Mouse (Mus musculus) right cerebral cortex, postnatal 10 days (tissue): ENCODE measurements around the gene Slc8b1.
A peak's percentile ranks its signal among the peaks of the same experiment; 100 is the strongest.
"Not testable (repeated sequence)": the region's sequence is repeated elsewhere in the genome, so short reads cannot be mapped to it uniquely, and the experiment has no call there.

Source experiments
- DNase-seq, 2 experiments: peaks; one replicate each; pipeline ENCODE4 v3.0.0; 2021; ENCODE audit warnings: low spot score in 2 of 2

Gene Slc8b1

DNA sequence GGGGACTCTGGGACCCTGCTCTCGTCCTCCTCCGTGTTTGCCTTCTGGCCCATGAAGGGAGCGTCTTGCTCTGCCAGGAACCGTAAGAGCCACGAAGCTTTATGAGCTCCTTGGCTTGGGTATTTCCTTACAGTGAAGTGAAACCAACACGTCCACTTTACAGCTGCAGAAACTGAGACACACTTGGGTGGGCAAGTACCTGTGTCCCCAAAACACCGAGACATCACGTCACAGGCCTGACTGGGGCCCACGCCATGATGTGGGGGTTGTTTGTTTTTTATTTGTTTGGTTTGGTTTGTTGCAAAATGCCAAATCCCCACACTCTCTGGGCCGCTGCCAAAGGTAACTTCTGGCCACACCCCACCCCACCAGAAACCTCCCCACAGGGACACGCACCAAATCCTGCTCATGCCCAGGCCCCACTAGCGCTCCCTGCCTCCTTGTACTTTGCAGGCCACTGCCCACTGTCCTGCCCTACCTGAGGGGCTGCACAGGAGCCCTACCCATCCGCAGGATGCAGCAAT, 15.2 kb upstream of the Slc8b1 start:
- no peak for DNase-seq

DNA sequence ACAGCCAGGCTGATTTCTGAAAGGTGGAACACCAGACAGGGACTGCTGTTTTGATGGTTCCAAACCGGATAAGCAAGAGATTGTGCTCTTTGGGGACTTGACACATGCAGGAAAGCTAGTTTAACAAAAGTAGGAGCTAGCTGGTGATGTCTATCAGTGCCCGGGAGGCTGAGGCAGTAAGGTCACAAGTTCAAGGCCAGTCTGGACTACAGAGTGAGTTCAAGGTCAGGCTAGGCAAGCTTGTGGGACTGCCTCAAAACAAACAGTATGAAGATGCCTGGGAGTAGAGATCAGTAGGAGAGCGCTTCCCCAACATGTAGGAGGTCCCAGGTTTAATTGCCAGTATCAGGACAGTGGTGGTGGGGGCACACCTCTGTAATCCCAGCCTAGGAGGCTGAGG, 13.9 kb upstream of the Slc8b1 start:
- no peak for DNase-seq

DNA sequence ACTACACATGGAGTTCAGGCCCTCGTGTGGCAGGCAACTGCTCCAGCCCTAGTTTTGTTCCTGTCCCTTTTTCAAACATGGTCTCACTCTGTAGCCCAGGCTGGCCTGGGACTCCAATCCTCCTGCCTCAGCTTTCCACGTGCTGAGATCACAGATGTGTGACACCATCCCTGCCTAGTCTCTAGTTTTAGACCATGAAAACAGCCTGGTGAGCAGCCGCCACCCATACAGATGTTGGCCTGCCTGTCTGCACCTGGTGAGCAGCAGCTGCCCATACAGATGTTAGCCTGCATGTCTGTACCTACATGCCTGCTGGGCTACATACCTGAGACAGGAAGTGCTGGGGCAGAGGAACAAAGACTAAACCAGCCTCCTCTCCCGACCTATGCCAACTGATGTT, 11.8 kb upstream of the Slc8b1 start:
- DNase-seq, result no peak

DNA sequence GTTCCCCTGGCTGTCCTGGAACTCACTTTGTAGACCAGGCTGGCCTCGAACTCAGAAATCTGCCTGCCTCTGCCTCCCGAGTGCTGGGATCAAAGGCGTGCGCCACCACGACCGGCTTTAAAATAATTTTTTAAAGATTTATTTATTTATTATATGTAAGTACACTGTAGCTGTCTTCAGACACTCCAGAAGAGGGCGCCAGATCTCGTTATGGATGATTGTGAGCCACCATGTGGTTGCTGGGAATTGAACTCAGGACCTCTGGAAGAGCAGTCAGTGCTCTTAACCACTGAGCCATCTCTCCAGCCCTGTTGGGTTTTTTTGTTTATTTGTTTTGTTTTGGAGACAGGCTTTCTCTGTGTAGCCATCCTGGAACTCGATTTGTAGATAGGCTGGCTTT, 10.4 kb upstream of the Slc8b1 start:
- not testable (repeated sequence) for DNase-seq

DNA sequence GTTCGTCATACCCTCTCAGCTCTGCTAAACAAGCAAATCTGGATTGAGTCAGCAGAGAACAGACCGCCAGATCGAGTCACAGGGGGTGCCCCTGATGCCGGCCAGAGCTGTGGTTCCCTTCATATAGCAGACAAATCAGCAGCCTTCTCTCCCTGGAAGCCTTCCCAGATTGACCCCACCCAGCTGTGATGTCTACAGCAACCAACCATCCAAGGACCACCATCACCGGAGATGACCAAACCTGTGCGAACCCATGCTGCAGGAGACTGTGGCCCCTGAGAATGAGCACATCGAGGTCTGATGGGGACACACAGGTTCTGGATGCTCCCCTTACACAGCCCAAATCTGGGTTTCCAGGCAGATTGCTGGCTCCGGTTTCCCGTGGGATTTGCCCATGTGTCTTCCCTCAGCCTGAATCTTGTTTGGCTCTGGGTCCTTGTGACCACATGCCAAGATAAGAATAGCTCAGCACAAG, 8.8 kb upstream of the Slc8b1 start:
- peak; percentile 76 to 84 for DNase-seq

DNA sequence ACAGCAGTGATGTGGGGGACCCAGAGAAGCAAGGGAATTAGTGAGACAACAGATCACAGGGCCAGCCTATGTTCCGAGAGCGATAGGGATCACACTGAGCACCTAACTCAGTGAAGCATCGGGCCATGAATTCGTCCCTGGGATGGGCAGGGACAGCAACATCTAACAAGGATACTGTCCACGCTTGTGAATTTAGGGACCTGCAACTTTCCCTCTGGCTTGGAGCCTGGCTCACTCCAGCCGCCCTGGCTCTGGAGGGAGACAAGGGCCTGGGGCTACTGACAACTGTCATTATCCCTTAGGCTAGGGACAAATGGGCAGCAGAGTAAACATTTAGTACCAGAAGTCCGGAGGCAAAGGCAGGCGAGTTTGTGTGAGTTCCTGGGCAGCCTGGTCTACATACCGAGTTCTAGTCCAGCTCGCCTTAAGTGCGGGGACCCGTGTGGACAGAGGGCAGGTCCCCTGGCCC, 8.3 kb upstream of the Slc8b1 start:
- DNase-seq, result no peak

DNA sequence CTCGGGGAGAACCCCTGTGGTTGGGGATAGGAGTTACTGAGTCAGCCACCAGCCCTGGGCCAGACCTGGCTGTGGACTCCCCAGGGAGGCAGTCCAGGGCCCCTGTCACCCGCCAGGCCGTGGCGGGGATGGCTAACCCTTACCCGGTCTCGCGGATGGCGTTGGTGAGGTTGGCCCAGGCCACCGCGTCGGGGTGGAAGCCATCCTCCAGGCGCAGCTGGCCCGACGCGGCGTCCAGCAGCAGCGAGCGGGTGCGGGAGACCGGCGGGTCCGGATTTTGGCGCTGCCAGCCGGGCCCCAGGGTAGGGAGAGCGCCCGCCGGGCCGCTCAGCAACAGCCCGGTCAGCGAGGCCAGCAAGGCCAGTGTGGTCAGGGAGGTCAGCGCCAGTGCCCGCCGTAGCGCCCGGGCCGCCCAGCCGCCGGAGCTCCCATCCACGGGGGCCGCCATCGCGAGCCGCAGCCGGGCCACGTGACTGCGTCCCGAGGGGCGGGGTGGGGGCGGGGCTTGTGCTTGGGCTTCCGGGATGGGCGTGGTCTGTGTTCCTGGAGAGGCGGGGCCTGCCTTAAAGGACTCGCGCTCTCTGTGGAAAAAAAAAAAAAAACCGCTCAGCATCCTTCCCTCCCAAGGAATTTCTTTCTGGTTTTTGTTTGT, 7.7 kb upstream of the Slc8b1 start, which contains the start of gene Plbd2:
Plbd2 (minus strand) TSS at position 482 of the 652 bp plus-strand sequence.
- DNase-seq, result peak; percentile 89 to 90

DNA sequence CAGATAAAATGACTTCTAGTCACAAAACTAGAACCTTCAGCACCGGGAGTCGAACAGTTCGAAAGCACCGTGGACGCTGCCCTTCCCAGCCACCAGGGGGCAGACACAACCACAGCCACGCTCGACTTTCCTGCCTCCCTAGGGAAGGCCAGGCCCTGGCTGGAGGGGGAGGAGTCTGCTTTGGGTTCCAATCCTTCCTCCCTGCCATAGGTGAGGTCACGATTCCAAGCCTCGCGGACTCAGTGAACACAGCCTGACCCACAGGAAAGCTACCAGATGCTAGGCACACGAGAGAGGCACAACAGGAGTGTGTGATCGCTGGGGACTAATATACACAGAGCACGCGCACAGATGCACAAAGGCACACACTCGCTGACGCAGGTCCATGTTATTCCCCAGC, 5.6 kb upstream of the Slc8b1 start:
- peak in 1 of 2 experiments; percentile 77 for DNase-seq

DNA sequence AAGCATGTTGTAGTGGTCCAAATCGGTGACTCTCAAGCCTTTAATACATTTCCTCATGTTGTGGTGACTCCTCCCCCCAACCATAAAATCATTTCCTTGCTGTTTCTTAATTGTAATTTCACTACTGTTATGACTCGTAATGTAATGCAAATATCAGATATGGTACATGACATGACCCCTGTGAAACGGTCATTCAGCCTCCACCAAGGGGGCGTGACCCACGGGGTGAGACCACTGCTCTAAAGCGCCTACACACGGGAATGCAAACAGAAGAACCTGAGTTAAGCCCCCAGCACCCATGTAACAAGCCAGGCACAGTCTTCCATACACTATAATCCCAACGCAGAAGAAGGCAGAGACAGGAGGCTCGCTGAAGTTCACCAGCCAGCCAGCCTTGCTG, 5.2 kb upstream of the Slc8b1 start:
- DNase-seq, result no peak

DNA sequence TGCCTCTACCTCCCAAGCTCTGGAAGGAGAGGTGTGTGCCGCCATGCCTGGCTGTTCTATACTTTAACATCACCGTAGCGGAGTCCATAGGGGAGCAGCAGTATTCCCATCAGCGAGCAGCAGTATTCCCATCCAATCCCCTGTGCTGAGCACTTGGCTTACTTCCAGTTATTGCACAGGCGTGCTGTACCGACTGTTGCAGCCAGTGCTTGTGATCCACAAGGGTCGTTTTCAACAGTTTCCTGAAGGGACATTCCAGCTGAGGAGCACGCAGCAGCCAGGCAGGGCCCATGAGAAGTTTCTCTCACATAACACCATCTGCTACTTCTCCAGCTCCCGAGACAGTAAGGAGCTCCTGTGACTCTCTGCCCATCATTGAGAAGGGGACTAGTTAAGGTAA, 4.5 kb upstream of the Slc8b1 start:
- no peak for DNase-seq

DNA sequence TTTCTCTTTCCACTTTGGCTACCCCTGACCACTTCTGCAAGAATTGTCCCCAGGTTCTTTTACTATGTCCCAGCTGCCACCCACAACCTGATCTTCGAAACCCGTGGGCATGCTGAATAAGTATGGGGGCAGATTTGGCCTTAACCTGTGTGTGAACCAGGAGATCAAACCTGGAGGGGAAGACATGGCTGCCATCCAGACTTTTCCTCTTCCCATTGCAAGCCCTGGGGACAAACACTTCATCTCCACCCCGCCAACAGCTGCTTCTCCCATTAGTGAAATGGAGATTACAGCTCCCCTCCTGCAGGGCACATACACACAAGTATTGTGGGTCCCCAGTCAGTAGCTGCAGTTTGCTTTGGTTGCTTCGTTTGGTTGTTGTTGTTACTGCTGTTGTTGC, 3.7 kb upstream of the Slc8b1 start:
- DNase-seq, result no peak

DNA sequence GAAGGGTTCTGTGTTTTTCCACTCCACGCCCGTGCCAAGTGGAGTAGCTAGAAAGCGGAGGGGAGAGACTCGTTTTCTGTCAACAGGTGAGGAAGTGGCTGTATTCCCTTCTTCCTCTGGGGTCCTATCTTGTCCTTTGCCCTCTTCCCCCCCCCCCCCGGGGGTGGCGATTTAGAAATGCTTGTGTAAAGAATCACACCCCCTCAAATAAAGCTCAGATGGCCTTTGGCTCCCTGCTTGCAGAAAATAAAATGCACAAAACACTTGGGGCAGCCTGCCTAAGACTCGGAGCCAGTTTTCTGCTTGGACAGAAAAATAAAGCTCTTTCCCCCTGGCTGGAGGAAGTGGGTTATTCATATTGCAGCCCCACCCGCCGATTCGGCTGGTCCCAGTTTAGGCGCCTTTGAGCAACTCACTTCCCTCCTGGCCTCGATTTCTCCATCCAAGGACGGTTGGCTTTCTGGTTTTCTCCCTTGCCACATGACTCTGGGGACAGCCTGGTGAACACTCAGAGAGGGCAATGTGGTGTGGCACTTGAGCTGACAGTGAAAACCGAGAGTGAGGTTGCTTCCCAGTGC, 764 bp downstream of the Slc8b1 start:
- DNase-seq, result no peak

DNA sequence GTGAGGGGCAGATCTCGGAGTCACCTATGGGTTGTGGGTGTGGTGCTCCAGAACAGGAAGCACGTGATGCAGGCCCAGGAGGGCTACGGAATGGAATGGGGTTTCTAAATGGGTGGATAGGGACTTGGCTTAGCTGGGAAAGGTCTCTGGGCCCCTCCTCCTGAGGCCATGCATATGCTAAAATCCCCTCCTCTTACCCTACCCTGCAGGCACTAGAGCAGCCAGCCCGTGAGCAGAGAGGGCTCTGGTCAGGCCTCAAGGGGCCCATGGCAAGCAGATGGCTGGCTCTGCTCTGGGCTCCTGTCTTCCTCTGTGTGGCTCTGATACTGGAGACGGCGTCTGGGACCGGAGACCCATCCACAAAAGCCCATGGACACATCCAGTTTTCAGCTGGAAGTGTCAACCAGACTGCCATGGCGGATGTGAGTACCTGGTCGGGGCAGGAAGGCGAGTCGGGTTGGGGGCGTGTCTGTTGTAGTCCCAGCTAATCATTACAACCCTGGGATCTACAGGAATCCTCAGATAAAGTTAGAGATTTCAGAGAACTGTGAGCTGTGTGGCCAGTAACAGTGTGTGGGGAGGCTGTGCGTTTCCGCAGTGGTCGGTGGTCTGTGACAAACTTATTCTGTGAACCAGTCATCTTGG, 2.1 kb downstream of the Slc8b1 start:
- DNase-seq, result no peak

DNA sequence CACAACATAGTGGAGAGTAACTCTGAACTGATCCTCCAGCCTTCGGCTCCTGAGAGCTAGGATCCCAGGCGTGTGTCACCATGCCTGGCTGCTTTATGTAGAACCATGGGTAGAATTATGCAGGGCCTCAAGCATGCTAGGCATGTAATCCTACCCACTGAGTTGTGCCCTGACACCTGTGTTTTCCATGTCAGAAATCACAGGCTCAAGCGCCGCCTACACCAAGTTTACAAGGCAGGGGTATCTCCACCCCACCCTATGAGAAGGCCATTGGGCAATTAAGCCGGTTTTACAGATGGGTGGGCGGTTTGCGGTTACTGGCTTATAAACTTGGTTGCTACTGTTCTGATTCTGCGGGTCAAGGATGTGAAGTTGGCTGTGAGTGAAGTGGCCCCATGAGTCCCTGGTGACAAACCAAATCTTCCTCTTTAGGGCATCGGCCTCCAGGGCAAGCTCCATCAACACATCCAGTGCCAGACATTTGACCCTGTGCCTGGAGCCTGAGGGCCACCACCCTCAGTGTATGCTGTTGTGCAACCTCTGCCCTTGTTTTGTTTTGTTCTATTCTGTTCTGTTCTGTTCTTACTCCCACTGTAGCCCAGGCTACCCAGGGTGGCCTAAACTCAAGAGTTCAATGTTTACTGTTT, 3.2 kb downstream of the Slc8b1 start:
- DNase-seq, result no peak

DNA sequence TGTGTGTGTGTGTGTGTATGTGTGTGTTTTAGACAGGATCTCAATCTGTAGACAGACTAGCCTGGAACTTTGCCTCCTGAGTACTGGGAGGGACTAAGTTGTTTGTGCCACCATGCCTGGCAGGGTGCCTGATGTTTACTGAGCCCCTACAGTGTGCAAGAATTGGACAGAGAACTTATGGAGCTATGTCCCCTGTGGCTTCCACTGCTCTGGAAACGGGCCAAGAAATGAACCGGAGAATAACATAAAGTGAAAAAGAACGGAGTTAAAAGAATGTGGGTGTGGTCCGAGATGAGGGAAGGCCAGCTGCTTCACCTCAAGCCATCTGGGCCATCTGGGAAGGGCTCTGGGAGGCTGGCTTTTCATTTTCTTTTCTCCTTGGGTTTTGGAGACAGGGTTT, 3.8 kb downstream of the Slc8b1 start:
- DNase-seq, result peak in 1 of 2 experiments; percentile 42

DNA sequence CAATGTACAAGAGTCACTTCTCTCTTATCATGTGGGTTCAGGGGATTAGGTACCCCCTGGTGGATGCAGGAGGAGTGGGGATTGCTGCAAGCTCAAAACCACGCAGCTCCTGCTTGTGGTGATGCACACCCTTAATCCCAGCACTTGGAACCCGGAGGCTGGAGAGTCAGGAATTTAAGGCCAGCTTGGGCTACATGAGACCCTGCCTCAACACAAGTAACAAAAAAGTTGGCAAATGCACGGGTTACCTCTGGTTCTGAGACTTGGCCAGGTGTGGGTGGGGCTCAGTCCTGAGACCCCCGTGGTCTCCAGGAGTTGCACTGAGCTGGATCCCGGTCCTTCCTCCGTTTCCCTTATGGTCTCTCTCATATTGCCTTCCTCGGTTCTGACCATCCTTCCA, 4.5 kb downstream of the Slc8b1 start:
- no peak for DNase-seq

DNA sequence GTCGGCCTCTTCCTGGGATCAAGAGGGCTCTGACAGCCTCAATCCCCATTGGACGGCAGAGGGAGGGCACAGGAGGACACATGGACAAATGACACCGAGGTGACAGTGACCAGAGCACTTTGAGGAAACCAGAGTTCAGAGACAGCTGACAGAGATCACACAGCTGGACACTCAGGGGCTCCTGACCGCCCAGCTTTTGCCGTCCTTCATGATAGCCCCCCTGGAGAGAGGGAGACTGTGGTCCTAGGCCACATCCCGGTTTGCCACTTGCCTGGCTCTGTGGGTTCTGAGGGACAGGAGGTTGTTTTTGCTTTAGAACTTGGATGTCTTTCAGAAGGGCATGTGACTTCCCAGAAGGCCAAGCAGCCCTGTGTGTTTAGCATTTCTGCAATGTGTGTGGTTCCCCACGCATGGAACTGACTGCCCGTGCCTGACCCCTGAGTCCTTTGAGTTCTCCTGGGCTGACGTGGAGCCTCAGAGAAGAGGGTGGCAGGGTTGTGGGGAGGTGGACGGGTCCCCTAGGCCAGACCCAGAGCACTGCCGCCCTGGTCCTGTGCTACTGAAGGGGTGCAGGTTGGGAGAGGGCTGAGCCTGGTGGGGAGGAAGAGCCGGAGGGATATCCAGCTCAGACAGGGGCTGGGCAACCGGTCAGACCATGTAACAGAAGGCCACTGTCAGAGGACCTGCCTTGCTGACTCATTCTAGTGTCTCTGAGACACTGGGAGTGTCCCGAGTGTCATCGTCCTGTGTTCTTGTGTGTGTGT, 5.4 kb downstream of the Slc8b1 start:
- DNase-seq, result no peak

DNA sequence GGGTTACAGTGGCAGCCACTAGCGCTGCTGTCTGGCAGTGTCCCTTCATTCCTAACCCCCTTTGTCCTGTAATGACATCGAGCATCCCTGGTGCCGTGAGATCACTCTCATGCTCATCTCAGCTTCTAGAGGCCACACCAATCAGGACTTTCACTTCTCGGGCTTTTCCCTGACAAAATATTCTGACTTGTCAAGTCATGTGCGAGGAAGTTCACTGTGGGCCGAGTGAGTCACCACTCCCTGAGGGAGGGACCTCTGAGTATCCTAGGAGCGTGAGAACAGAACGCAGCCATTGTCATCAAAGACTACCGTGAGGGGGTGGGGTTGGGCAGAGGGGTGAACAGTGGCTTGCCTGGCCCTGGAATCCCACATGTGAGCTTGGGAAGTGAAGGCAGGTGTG, 6.6 kb downstream of the Slc8b1 start:
- DNase-seq, result no peak

DNA sequence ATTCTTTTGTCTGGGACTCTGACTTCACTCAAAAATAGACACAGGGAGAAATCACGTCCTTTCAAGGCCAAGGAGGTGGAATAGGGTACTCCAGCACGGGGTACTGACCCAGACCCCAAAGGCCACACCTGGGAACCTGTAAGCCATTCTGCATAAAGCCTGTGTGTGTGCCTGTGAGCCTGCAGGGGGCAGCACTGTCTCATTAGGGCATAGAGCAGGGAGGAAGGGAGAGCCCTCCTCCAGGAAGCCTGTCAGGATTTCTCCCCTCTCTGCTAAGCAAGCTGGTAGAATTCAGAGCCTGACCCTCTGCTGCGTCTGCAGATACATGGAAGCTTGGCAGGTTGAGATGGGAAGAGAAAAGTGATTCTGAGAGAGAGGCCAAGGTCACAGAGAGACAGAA, 11.7 kb downstream of the Slc8b1 start:
- peak in 1 of 2 experiments; percentile 46 for DNase-seq

DNA sequence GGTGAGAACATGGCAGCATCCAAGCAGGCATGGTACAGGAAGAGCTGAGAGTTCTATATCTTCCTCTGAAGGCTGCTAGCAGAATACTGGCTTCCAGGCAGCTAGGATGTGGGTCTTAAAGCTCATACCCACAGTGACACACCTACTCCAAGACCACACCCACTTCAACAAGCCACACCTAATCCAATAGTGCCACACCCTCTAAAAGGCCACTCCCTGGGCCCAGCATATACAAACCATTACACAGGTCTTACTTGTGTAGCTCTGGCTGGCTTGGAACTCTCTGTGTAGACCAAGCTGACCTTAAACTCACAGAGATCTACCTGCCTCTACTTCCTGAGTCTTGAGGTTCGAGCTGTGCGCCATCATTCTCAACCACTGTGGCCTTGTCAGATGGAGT, 13.8 kb downstream of the Slc8b1 start:
- no peak for DNase-seq

DNA sequence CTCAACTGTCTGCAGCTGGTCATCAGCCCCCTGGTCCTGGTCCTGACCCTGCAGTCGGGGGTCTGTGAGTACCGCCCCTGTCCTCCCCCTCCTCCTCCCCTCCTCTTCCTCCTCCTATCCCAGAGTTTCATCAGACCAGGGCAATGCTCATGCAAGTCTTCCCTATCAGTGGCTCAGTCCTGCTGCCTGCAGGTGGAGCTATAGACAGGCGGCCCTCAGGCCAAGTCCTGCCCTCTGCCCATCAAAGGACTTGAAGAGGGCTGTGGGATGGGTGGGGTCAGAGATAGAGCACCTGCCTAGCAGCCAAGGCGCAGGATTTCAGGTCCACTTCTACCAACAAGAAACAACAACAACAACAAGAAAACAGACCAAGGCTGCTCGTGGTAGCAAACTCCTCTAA, 14.8 kb downstream of the Slc8b1 start:
- DNase-seq, result no peak

DNA sequence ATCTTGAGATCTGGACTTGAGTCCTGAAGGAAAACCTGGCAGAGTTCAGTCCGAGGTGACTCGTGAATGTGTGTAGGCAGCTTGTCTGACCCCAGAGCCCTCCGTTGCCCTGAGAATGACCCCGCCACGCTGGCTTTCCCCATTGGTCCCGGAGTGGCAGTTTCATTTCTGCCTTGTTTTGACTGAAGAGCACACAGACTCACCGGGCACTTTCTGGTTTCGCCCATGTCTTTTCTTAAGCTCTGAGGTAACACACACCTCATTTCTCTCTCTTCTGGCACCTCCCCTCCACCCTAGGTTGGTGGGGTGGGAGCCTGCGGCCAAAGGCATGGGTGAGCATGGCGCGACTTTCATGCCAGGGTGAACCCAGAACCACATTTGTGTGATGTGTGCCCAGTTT, 15.3 kb downstream of the Slc8b1 start:
- DNase-seq, result no peak
